11 mouse cellular contexts compared by ENCODE assay signal in the genomic region with DNA sequence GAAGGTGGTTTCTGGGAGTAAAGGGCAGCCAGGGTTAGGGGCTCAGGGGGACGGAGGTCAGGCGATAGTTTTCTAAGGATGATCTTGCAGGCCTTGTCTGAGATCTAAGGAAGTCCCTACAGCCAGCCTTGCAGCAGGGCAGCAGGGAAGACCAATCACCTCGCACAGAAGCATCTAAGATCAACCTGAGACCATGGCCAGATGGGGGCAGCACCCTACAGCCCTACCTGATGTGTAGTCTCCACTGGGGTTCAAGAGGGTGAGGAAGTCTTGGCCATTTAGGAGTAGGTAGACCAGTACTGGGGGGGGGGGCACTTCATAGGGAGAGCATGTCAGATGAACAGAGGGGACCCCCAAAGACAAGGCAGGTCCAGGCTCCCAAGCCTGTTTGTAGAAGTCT.
DNase-seq lines count a peak whose midpoint lies in the region; ATAC-seq and TF ChIP-seq lines count a peak whose summit lies in the region.
"Had no signal": no experiment of that assay in that cellular context is flagged by ENCODE, and none has a peak within 500 bp of the region (broad histone marks: within the 10 kb centered on the region; RNA-seq: fewer than 3 reads in every experiment).

No protein-coding gene starts in this region.

- H3K9ac ChIP-seq in kidney, embryonic 15.5 days: no peak overlapping the region
- H3K9ac ChIP-seq in CH12.LX (ENCODE audit: insufficient read depth, low read depth): no peak overlapping the region
- H3K9ac ChIP-seq in lung, postnatal 0 days (replicated peaks; ENCODE audit: low read depth): no peak overlapping the region
- H3K9ac ChIP-seq: heart, embryonic 15.5 days had no signal

- whole genome bisulfite sequencing in kidney, embryonic 15.5 days: 42% methylated on average over 3 of the region's 3 CpGs
- 53% methylated on average over 3 of the region's 3 CpGs for WGBS in bone marrow, adult 2 months
- 54% methylated on average over 3 of the region's 3 CpGs for WGBS in lung, postnatal 0 days

- TF ChIP-seq CTCF in CH12.LX (conservative IDR thresholded peaks at IDR 0.05 in 1 of 2, IDR thresholded peaks at IDR 0.05 in 1 of 2; ENCODE audit: low read depth in 2 of 2, low read length in 2 of 2): peak in 1 of 2 experiments; percentile 61; a peak in 2 of 4 replicates
- peak; percentile 27; the same call in 1 of the 2 replicates for TF ChIP-seq CTCF in bone marrow, adult 2 months (IDR thresholded peaks at IDR 0.05; ENCODE audit: control insufficient read depth, insufficient read depth, low read length)
- peak; percentile 61 for TF ChIP-seq CTCF in lung, postnatal 0 days (IDR thresholded peaks at IDR 0.05)

- H3K4me1 ChIP-seq in kidney, embryonic 15.5 days: peaks cover 43% of the 10 kb centered on the region
- H3K4me1 ChIP-seq in CH12.LX (ENCODE audit: control insufficient read depth in 1 of 2, insufficient read depth in 2 of 2): peaks cover 7 to 9% of the 10 kb centered on the region in 2 experiments; a peak in 3 of 4 replicates
- H3K4me1 ChIP-seq in bone marrow, adult 2 months (ENCODE audit: control insufficient read depth, insufficient read depth, low read length): no peaks in the 10 kb centered on the region
- H3K4me1 ChIP-seq in lung, postnatal 0 days (ENCODE audit: insufficient read depth, low read depth, low read length): no peaks in the 10 kb centered on the region

- no peak for TF ChIP-seq EP300 in CH12.LX (IDR thresholded peaks at IDR 0.05; ENCODE audit: low read length)
- no peak for TF ChIP-seq EP300 in lung, postnatal 0 days (IDR thresholded peaks at IDR 0.05)

- H3K27ac ChIP-seq in kidney, embryonic 15.5 days: no peak overlapping the region
- H3K27ac ChIP-seq in CH12.LX (ENCODE audit: insufficient read depth, low read depth): no peak overlapping the region
- H3K27ac ChIP-seq in bone marrow, adult 2 months (ENCODE audit: control insufficient read depth, insufficient read depth, low read depth, low read length, poor library complexity): no peak overlapping the region
- no peak overlapping the region for H3K27ac ChIP-seq in lung, postnatal 0 days (ENCODE audit: low read length)
- H3K27ac ChIP-seq: heart, embryonic 15.5 days had no signal

- dilution Hi-C loops in CH12.LX (cut with MboI; ENCODE audit: extremely low pct_ligation_motif_present, extremely low pct_unique_long_range_greater_than_20kb, low sequenced_read_pairs): no loop called here

- ATAC-seq in kidney, embryonic 15.5 days (replicated peaks; ENCODE audit: low FRiP score): no peak
- ATAC-seq in lung, postnatal 0 days: no peak
- ATAC-seq: inflammation-experienced regulatory T-cells, adult 6 months had no signal

- peak; percentile 55 for TF ChIP-seq RAD21 in CH12.LX (IDR thresholded peaks at IDR 0.05; ENCODE audit: low read depth, low read length)

- no peak overlapping the region for H3K4me2 ChIP-seq in kidney, embryonic 15.5 days
- H3K4me2 ChIP-seq in CH12.LX (ENCODE audit: insufficient read depth, low read depth, poor library complexity, severe bottlenecking): no peak overlapping the region
- H3K4me2 ChIP-seq in lung, postnatal 0 days (replicated peaks; ENCODE audit: low read depth, low read length): no peak overlapping the region
- H3K4me2 ChIP-seq: heart, embryonic 15.5 days had no signal

- no peak overlapping the region for H3K4me3 ChIP-seq in kidney, embryonic 15.5 days (replicated peaks)
- H3K4me3 ChIP-seq in CH12.LX (replicated peaks in 1 of 3; ENCODE audit: low read depth in 2 of 3, low read length in 2 of 3, poor library complexity in 1 of 3): no peak overlapping the region
- no peak overlapping the region for H3K4me3 ChIP-seq in bone marrow, adult 2 months (replicated peaks; ENCODE audit: control insufficient read depth, low read depth, low read length)
- H3K4me3 ChIP-seq in lung, postnatal 0 days (ENCODE audit: low read depth, low read length): no peak overlapping the region
- H3K4me3 ChIP-seq: heart, embryonic 15.5 days had no signal

- H3K79me2 ChIP-seq in CH12.LX (replicated peaks; ENCODE audit: control insufficient read depth, extremely low read depth, insufficient read depth, poor library complexity, severe bottlenecking): no peaks in the 10 kb centered on the region

- H3K27me3 ChIP-seq in kidney, embryonic 15.5 days: peaks cover 6% of the 10 kb centered on the region; the same call in 1 of the 2 replicates
- peaks cover 52% of the 10 kb centered on the region for H3K27me3 ChIP-seq in CH12.LX (replicated peaks)
- no peaks in the 10 kb centered on the region for H3K27me3 ChIP-seq in lung, postnatal 0 days (replicated peaks; ENCODE audit: insufficient read depth, low read length)

- H3K36me3 ChIP-seq in kidney, embryonic 15.5 days: no peaks in the 10 kb centered on the region
- H3K36me3 ChIP-seq in CH12.LX (replicated peaks in 1 of 2; ENCODE audit: control insufficient read depth in 1 of 2, insufficient read depth in 1 of 2, low read length in 1 of 2): no peaks in the 10 kb centered on the region
- no peaks in the 10 kb centered on the region for H3K36me3 ChIP-seq in lung, postnatal 0 days (ENCODE audit: insufficient read depth, low read length)
- H3K36me3 ChIP-seq: heart, embryonic 15.5 days had no signal

- DNase-seq in kidney, adult 11 months: peak; percentile 27
- peak; percentile 17 for DNase-seq in CH12.LX (ENCODE audit: extremely low read depth)
- DNase-seq in lung, postnatal 0 days (ENCODE audit: low spot score): no peak
- DNase-seq in MN1 (ENCODE audit: low spot score): no peak
- no peak for DNase-seq in embryo, embryonic 10 days (ENCODE audit: low spot score)
- DNase-seq: adrenal gland, postnatal 14 days; cerebellum, adult 9-10 months had no signal

- in situ Hi-C loops in CH12.LX (cut with MboI; ENCODE audit: low pct_ligation_motif_present, low pct_unique_long_range_greater_than_20kb, low sequenced_read_pairs): no loop called here

- H3K9me3 ChIP-seq in kidney, embryonic 15.5 days (replicated peaks): no peaks in the 10 kb centered on the region
- H3K9me3 ChIP-seq in CH12.LX (replicated peaks; ENCODE audit: low read length): no peaks in the 10 kb centered on the region
- H3K9me3 ChIP-seq in lung, postnatal 0 days (ENCODE audit: low read length): no peaks in the 10 kb centered on the region
- H3K9me3 ChIP-seq: heart, embryonic 15.5 days had no signal

- no peak for TF ChIP-seq POLR2A in CH12.LX (IDR thresholded peaks at IDR 0.05; ENCODE audit: low read depth, low read length)
- TF ChIP-seq POLR2A in bone marrow, adult 2 months (IDR thresholded peaks at IDR 0.05; ENCODE audit: borderline replicate concordance, control insufficient read depth, low read depth, low read length): no peak

TF ChIP-seq in CH12.LX, 34 proteins besides CTCF, POLR2A, EP300 and RAD21:
- peak; percentile 48 for TF ChIP-seq SMC3 (IDR thresholded peaks at IDR 0.05; ENCODE audit: low read depth, low read length)
- no peak for TF ChIP-seq UBTF (IDR thresholded peaks at IDR 0.05; ENCODE audit: low read depth, low read length)
- TF ChIP-seq ZKSCAN1 (IDR thresholded peaks at IDR 0.05; ENCODE audit: borderline replicate concordance, low read depth, low read length): no peak
TF ChIP-seq in CH12.LX: peak in this region for 1.

Comparison
In these comparisons a context has a peak if more than half of its experiments do, and no peak if none do; other contexts are left out.
1. DNase-seq: peak in kidney, adult 11 months (single experiment) and CH12.LX (single experiment); none in lung, postnatal 0 days (single experiment), MN1 (single experiment) and embryo, embryonic 10 days (single experiment).